Mouse (Mus musculus) CH12.LX (cell line): ENCODE measurements around the gene Chml. TPM values are rescaled to one million over a fixed set of nuclear protein-coding genes. Genes with fewer than 3 reads are reported as not detected.

ENCODE experiments used
- DNase-seq: peaks from one replicate; pipeline ENCODE4 v3.0.0-alpha.2; 2013; ENCODE audit errors: extremely low read depth
- H3K27ac ChIP-seq: 2 replicates; pipeline ENCODE4 v1.5.1; 2012; ENCODE audit warnings: low read depth, mild to moderate bottlenecking, control low read depth, moderate library complexity; ENCODE audit not compliant: insufficient read depth
- H3K27me3 ChIP-seq: replicated peaks from 2 replicates; pipeline ENCODE3; 2012; ENCODE audit warnings: inconsistent platforms
- H3K36me3 ChIP-seq, 2 experiments: replicated peaks in 1 of 2; 2 replicates each; pipeline versions ENCODE3 to v1.6.1; 2012; ENCODE audit warnings: inconsistent platforms in 1 of 2, low read length in 1 of 2, mild to moderate bottlenecking in 1 of 2, mixed read lengths in 1 of 2, moderate library complexity in 1 of 2; ENCODE audit not compliant: control insufficient read depth in 1 of 2, insufficient read depth in 1 of 2
- H3K4me1 ChIP-seq, 2 experiments: 2 replicates each; pipeline ENCODE4 v1.6.1; 2012; ENCODE audit warnings: inconsistent platforms in 1 of 2, moderate library complexity in 1 of 2; ENCODE audit not compliant: insufficient read depth in 2 of 2, control insufficient read depth in 1 of 2
- H3K4me2 ChIP-seq: 2 replicates; pipeline ENCODE4 v1.6.1; 2012; ENCODE audit warnings: low read depth, mild to moderate bottlenecking, control low read depth; ENCODE audit not compliant: poor library complexity, insufficient read depth, severe bottlenecking
- H3K4me3 ChIP-seq, 3 experiments: fragments of 150-350 bp in 1 of 3; sonication (generic) in 1 of 3; replicated peaks in 1 of 3; 2 replicates each; pipeline versions ENCODE3 to v1.5.1; 2011 to 2012; ENCODE audit warnings: low read depth in 2 of 3, low read length in 2 of 3, mild to moderate bottlenecking in 2 of 3, moderate library complexity in 2 of 3, control low read depth in 1 of 3, improper control_type of control experiment in 1 of 3, inconsistent platforms in 1 of 3, mixed read lengths in 1 of 3; ENCODE audit not compliant: poor library complexity in 1 of 3
- H3K79me2 ChIP-seq: replicated peaks from 2 replicates; pipeline ENCODE4 v1.6.1; 2012; ENCODE audit warnings: mild to moderate bottlenecking, moderate library complexity; ENCODE audit not compliant: control insufficient read depth, poor library complexity, insufficient read depth, severe bottlenecking; ENCODE audit errors: extremely low read depth
- H3K9ac ChIP-seq: 2 replicates; pipeline ENCODE4 v1.6.1; 2012; ENCODE audit warnings: low read depth, mild to moderate bottlenecking, control low read depth, moderate library complexity; ENCODE audit not compliant: insufficient read depth
- H3K9me3 ChIP-seq: replicated peaks from 2 replicates; pipeline ENCODE3; 2012; ENCODE audit warnings: low read length, inconsistent platforms, mixed read lengths
- BHLHE40 ChIP-seq: IDR thresholded peaks from 2 replicates; pipeline ENCODE4 v1.6.1; 2011; ENCODE audit warnings: mild to moderate bottlenecking, low read depth, low read length, improper control_type of control experiment
- CHD1 ChIP-seq: IDR thresholded peaks from 2 replicates; pipeline ENCODE4 v1.6.1; 2012; ENCODE audit warnings: low read depth, low read length, improper control_type of control experiment, inconsistent platforms
- CHD2 ChIP-seq: IDR thresholded peaks from 2 replicates; pipeline ENCODE4 v1.6.1; 2011; ENCODE audit warnings: low read length, improper control_type of control experiment
- CTCF ChIP-seq, 2 experiments: IDR thresholded peaks in 1 of 2; conservative IDR thresholded peaks in 1 of 2; 2 replicates each; pipeline ENCODE4 v1.5.1; 2011 to 2012; ENCODE audit warnings: low read depth in 2 of 2, low read length in 2 of 2, improper control_type of control experiment in 1 of 2, inconsistent platforms in 1 of 2, mild to moderate bottlenecking in 1 of 2, moderate library complexity in 1 of 2
- E2F4 ChIP-seq: IDR thresholded peaks from 2 replicates; pipeline ENCODE4 v1.6.1; 2011; ENCODE audit warnings: low read depth, low read length, improper control_type of control experiment; ENCODE audit not compliant: insufficient replicate concordance
- ELF1 ChIP-seq: IDR thresholded peaks from 2 replicates; pipeline ENCODE4 v1.6.1; 2014; ENCODE audit warnings: low read depth, mild to moderate bottlenecking, inconsistent platforms, low read length, improper control_type of control experiment
- EP300 ChIP-seq: IDR thresholded peaks from 2 replicates; pipeline ENCODE4 v1.6.1; 2011; ENCODE audit warnings: low read length, improper control_type of control experiment
- ETS1 ChIP-seq: conservative IDR thresholded peaks from 2 replicates; pipeline ENCODE4 v1.6.1; 2012; ENCODE audit warnings: low read depth, mild to moderate bottlenecking, inconsistent platforms, low read length, improper control_type of control experiment, moderate library complexity
- GABPA ChIP-seq: IDR thresholded peaks from 2 replicates; pipeline ENCODE4 v1.6.1; 2012; ENCODE audit warnings: low read depth, low read length, improper control_type of control experiment, inconsistent platforms; ENCODE audit not compliant: insufficient replicate concordance
- HCFC1 ChIP-seq: IDR thresholded peaks from 2 replicates; pipeline ENCODE4 v1.6.1; 2012; ENCODE audit warnings: low read depth, mild to moderate bottlenecking, inconsistent platforms, low read length, improper control_type of control experiment
- IRF4 ChIP-seq: IDR thresholded peaks from 2 replicates; pipeline ENCODE4 v1.6.1; 2014; ENCODE audit warnings: low read depth, mild to moderate bottlenecking, inconsistent platforms, low read length, improper control_type of control experiment
- JUN ChIP-seq: IDR thresholded peaks from 2 replicates; pipeline ENCODE4 v1.6.1; 2011; ENCODE audit warnings: low read depth, mild to moderate bottlenecking, low read length, improper control_type of control experiment, moderate library complexity; ENCODE audit not compliant: insufficient read depth
- KAT2A ChIP-seq: IDR thresholded peaks from 2 replicates; pipeline ENCODE4 v1.6.1; 2012; ENCODE audit warnings: low read length, improper control_type of control experiment, inconsistent platforms; ENCODE audit not compliant: insufficient replicate concordance
- MAFK ChIP-seq: IDR thresholded peaks from 2 replicates; pipeline ENCODE4 v1.6.1; 2011; ENCODE audit warnings: low read length, improper control_type of control experiment; ENCODE audit not compliant: insufficient replicate concordance
- MAX ChIP-seq: IDR thresholded peaks from 2 replicates; pipeline ENCODE4 v1.6.1; 2011; ENCODE audit warnings: low read length, improper control_type of control experiment
- MAZ ChIP-seq: IDR thresholded peaks from 2 replicates; pipeline ENCODE4 v1.6.1; 2012; ENCODE audit warnings: low read depth, mild to moderate bottlenecking, inconsistent platforms, low read length, improper control_type of control experiment, moderate library complexity
- MXI1 ChIP-seq: IDR thresholded peaks from 2 replicates; pipeline ENCODE4 v1.6.1; 2011; ENCODE audit warnings: mild to moderate bottlenecking, low read depth, low read length, improper control_type of control experiment
- MYC ChIP-seq: IDR thresholded peaks from 2 replicates; pipeline ENCODE4 v1.6.1; 2011; ENCODE audit warnings: low read depth, mild to moderate bottlenecking, improper control_type of control experiment, low read length
- NRF1 ChIP-seq: IDR thresholded peaks from 2 replicates; pipeline ENCODE4 v1.6.1; 2014; ENCODE audit warnings: low read depth, mild to moderate bottlenecking, inconsistent platforms, low read length, improper control_type of control experiment, moderate library complexity
- PAX5 ChIP-seq: IDR thresholded peaks from 2 replicates; pipeline ENCODE4 v1.6.1; 2012; ENCODE audit warnings: low read length, inconsistent platforms, mixed read lengths
- POLR2AphosphoS2 ChIP-seq: IDR thresholded peaks from 2 replicates; pipeline ENCODE4 v1.6.1; 2011; ENCODE audit warnings: low read depth, low read length, improper control_type of control experiment
- RAD21 ChIP-seq: IDR thresholded peaks from 2 replicates; pipeline ENCODE4 v1.6.1; 2011; ENCODE audit warnings: low read depth, mild to moderate bottlenecking, low read length, improper control_type of control experiment, moderate library complexity
- RCOR1 ChIP-seq: conservative IDR thresholded peaks from 2 replicates; pipeline ENCODE4 v1.6.1; 2012; ENCODE audit warnings: low read depth, mild to moderate bottlenecking, inconsistent platforms, low read length, improper control_type of control experiment
- SMC3 ChIP-seq: IDR thresholded peaks from 2 replicates; pipeline ENCODE4 v1.6.1; 2011; ENCODE audit warnings: low read depth, low read length, improper control_type of control experiment
- TBP ChIP-seq: conservative IDR thresholded peaks from 2 replicates; pipeline ENCODE4 v1.6.1; 2011; ENCODE audit warnings: low read depth, low read length, improper control_type of control experiment
- TCF12 ChIP-seq: IDR thresholded peaks from 2 replicates; pipeline ENCODE4 v1.6.1; 2014; ENCODE audit warnings: low read depth, mild to moderate bottlenecking, inconsistent platforms, low read length, improper control_type of control experiment
- USF1 ChIP-seq: IDR thresholded peaks from 2 replicates; pipeline ENCODE4 v1.6.1; 2014; ENCODE audit warnings: low read depth, mild to moderate bottlenecking, inconsistent platforms, low read length, improper control_type of control experiment
- ZKSCAN1 ChIP-seq: IDR thresholded peaks from 2 replicates; pipeline ENCODE4 v1.6.1; 2012; ENCODE audit warnings: low read depth, inconsistent platforms, low read length, improper control_type of control experiment, borderline replicate concordance
- ZMIZ1 ChIP-seq: IDR thresholded peaks from 2 replicates; pipeline ENCODE4 v1.6.1; 2012; ENCODE audit warnings: low read depth, mild to moderate bottlenecking, inconsistent platforms, low read length, improper control_type of control experiment
- dilution Hi-C: fragments of 300-500 bp; cut with MboI; formaldehyde crosslinking; loops from 2 replicates; pipeline ENCODE4 v1.14.3; 2020; ENCODE audit warnings: low sequenced_read_pairs; ENCODE audit not compliant: extremely low pct_unique_long_range_greater_than_20kb, extremely low pct_ligation_motif_present
- in situ Hi-C: fragments of 300-500 bp; cut with MboI; formaldehyde crosslinking; loops from 3 replicates; pipeline ENCODE4 v1.14.3; 2019; ENCODE audit warnings: low sequenced_read_pairs, low pct_ligation_motif_present, low pct_unique_long_range_greater_than_20kb, mixed read lengths
- polyA plus RNA-seq: library from polyadenylated mRNA; unstranded; fragments of >175 nt; gene quantifications from 2 replicates; pipeline ENCODE4 v1.2.1, GENCODE M21; 2012; ENCODE audit warnings: low read depth; ENCODE audit not compliant: insufficient read length
- total RNA-seq, 2 experiments: library from RNA; depleted of rRNA; stranded (reverse); fragments of 300-350 nt in 1 of 2; fragments of >200 nt in 1 of 2; gene quantifications; 2 replicates each; pipeline ENCODE4 v1.2.3; 2012 to 2014

Gene Chml
- total and polyA plus RNA-seq, 3 experiments = 3.1 to 6.0 (median 3.3) TPM

DNA sequence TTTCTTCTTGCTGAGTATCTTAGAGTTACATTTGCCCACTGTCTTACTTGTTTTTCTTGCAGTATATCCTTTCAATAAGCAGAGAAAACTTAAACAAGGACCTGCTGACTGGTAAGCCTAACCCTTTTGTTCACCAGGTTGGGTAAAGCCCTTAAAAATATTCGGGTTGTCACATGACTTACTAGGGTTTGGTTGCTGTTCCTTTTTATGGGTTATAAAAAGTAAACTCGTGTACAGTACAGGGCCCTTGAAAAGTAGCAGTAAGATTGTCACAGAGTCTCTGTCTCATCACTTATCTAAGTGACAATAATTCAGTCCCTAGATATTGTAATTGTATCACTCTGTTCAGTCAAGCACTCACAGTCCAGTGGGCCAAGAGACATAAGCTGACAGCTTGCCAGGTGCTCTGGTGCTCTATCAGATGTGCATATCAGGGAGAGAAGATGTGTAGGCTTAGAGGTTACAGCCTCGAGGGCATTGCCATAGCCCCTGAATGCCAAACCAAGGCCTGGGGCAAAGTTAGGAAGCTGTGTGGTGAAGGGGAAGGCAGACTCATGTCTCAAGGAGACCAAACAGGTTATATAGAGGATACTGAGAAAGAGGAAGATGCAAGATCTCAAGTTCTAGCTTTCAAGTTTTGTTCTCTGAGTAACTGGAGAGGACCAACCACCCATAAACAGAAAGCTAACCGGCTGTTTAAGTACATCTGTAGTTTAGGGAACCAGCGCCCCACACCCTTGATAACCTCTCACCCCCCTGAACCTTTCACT is 49.0 kb downstream of the Chml start:
- peak overlapping the region; percentile 18; the same call in 1 of the 2 replicates for H3K27ac ChIP-seq
- TF ChIP-seq CHD2 = no peak
- 0 out of 2 replicates have a peak, but pooled peaks have one; percentile 27 for TF ChIP-seq BHLHE40
- no peak for TF ChIP-seq ZMIZ1
- peak; percentile 16; the same call in 1 of the 2 replicates for TF ChIP-seq USF1
- no peaks in the 10 kb centered on the region for H3K9me3 ChIP-seq
- peaks cover 33 to 89% of the 10 kb centered on the region in 2 experiments for H3K4me1 ChIP-seq
- peaks cover 0 to 18% of the 10 kb centered on the region in 2 experiments for H3K36me3 ChIP-seq
- dilution Hi-C loops = no loop called here
- H3K4me3 ChIP-seq = no peak overlapping the region
- DNase-seq = no peak
- H3K4me2 ChIP-seq = 0 out of 2 replicates have a peak overlapping the region, but pooled peaks have one; percentile 21
- in situ Hi-C loops = no loop called here
- no peaks in the 10 kb centered on the region for H3K79me2 ChIP-seq
- H3K27me3 ChIP-seq = no peaks in the 10 kb centered on the region
- H3K9ac ChIP-seq = no peak overlapping the region

GRCm38 (mm10) chr1:175640435-175641150 is 52.1 kb downstream of the Chml start:
- dilution Hi-C loops = no loop called here
- peak; percentile 60 for DNase-seq
- Histone ChIP-seq H3K4me1 (peaks cover 26 to 89% of the 10 kb centered on the region in 2 experiments), H3K9me3 (no peaks in the 10 kb centered on the region), H3K9ac (no peak overlapping the region), H3K79me2 (no peaks in the 10 kb centered on the region), H3K36me3 (peaks cover 2 to 18% of the 10 kb centered on the region in 2 experiments), H3K4me2 (peak overlapping the region; percentile 41; the same call in 1 of the 2 replicates), H3K27ac (no peak overlapping the region), H3K4me3 (no peak overlapping the region), H3K27me3 (no peaks in the 10 kb centered on the region)
- in situ Hi-C loops = no loop called here
- TF ChIP-seq POLR2AphosphoS2 (no peak), CTCF (conservative IDR thresholded peaks at IDR 0.05 in 1 of 2, IDR thresholded peaks at IDR 0.05 in 1 of 2; ENCODE audit: low read depth in 2 of 2, low read length in 2 of 2) (no peak), ETS1 (no peak), TCF12 (peak; percentile 70), E2F4 (no peak), RAD21 (no peak), CHD2 (peak; percentile 73; the same call in 1 of the 2 replicates), IRF4 (peak; percentile 63; the same call in 1 of the 2 replicates), ZMIZ1 (no peak), PAX5 (no peak), MAX (peak; percentile 85), RCOR1 (no peak; the same call in 1 of the 2 replicates), MYC (peak; percentile 84), ZKSCAN1 (no peak), JUN (no peak), HCFC1 (no peak), NRF1 (no peak), TBP (no peak), MAZ (no peak), GABPA (no peak), ELF1 (no peak), MXI1 (no peak), MAFK (peak; percentile 53; the same call in 1 of the 2 replicates), SMC3 (no peak), CHD1 (no peak), USF1 (no peak), KAT2A (0 out of 2 replicates have a peak, but pooled peaks have one; percentile 17), EP300 (peak; percentile 85)
